Mouse (Mus musculus): ENCODE data around the gene Tmc6.

DNA sequence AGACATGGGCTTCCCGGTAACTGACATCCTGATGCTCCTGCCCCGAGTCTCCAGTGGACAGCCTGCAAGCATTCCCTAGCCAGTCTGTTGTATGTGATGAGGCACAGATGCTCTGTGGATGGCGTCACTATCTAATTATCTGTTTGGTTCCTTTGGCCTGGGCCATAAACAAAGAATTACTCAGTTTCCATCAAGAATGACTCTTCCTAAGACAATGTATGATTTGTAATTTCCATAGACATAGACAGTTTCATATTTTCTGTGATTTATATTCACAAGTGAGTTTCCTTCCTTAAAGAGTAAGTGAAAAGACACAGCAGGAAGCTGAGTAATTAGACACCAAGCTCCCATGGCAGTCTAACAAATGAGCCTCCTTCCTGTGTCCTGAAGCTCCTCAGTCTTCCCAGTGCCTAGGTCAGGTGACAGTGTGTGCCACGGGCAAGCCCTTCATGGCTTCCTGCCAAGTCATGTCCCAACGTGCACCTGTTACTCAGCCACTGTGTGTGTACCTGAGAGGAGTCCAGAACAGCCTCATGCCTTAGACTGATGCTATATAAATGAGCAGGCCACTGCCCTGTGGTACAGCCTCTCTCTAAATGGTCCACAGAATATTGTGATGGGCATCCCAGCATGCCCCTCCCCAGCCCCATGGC, 45.8 kb downstream of the Tmc6 start:
- TF ChIP-seq CTCF (IDR thresholded peaks at IDR 0.05; ENCODE audit: low read depth, low read length) (no peak), POLR2A (IDR thresholded peaks at IDR 0.05; ENCODE audit: borderline replicate concordance, low read depth, low read length) (no peak)
